Mouse (Mus musculus): ENCODE data around the gene Ppp1r37. TPM values are rescaled to one million over a fixed set of nuclear protein-coding genes. Genes with fewer than 3 reads are reported as not detected.

Gene Ppp1r37
- polyA plus RNA-seq, 2 experiments from 2014 or later = 1.9 to 2.8 TPM

GRCm38 (mm10) chr7:19569647-19570046 is 6.8 kb upstream of the Ppp1r37 start:
- no peak for ATAC-seq

GRCm38 (mm10) chr7:19567426-19567825 is 4.5 kb upstream of the Ppp1r37 start:
- no peak for ATAC-seq

DNA sequence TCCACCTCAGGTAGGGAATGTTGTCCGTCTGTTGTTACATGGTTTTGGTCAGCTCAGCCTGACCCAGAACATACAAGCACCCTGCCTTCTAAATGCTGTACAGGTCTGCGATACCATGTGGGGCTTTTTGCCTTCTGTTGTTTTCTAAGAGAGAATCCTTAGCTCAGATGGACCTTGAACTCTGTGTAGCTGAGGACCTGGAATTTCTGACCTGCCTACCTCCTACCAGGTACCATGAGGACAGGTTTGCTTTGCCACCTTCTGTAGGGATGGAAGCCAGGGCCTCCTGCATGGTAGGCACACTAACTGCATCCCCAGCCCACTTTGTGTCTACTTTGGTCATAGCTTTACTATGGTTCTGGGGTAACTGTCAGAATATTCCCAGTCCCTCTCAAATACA is 2.9 kb upstream of the Ppp1r37 start:
- ATAC-seq = no peak

GRCm38 (mm10) chr7:19564455-19564854 is 1.6 kb upstream of the Ppp1r37 start:
- ATAC-seq = no peak

- no peak for ATAC-seq
Measured at GRCm38 (mm10) chr7:19563884-19564283, 1.0 kb upstream of the Ppp1r37 start.

DNA sequence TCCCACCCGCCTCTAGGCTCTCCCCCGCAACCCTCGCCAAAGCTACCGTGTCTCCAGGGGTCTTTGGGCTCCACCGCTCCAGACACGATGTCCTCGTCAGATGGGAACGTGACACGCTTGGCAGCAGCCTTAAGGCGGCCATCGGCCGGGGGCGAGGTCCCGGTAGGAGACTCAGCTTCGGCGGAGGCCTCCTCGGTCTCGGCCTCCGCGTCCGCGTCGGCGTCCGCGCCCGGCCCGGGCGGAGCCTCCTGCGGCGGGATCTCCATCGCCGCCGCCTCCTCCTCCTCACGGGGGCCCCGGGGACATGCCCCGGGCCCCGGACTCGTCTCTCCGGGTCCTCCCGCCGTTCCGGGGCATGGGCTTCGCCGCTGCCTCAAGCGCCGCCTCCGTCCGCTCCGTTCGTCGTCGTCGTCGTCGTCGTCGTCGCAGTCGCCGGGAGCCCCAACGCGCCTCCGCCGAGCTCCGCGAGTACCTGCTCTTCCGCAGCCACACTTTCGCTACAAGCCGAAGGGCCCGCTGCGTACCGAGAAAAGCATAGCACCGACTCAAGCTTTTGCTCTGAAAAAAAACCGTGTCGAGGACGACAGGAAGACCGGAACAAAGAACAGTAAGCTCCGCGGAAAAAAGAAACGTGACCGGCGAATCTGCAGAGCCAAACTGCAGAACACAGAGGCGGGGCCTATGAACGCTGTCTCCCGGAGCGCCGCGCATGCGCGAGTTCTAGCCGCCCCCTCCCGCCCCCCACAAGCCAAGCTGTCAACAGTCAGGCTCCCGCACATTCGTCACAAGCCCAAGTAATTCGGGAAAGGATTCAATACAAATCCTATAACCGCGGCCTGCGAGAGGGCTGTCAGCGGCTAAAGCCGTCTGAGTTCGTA is 872 bp downstream of the Ppp1r37 start:
- ATAC-seq = peak; percentile 83

DNA sequence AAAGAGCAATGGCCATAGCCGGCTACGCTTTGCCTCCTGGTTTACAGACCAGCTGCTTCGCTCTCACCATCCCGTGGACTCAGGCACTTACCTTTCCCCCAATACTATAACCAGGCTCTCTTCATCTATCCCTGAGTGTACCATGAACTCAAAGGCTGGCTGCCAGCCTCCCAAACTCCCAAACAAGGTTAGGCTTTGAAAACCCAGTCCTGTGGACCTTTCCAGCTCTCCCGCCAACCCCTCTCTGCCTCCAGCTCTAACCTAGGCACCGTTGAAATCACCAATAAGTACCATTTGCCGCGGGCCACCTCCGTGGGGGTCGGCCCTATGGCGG is 1.5 kb downstream of the Ppp1r37 start:
- no peak for ATAC-seq

DNA sequence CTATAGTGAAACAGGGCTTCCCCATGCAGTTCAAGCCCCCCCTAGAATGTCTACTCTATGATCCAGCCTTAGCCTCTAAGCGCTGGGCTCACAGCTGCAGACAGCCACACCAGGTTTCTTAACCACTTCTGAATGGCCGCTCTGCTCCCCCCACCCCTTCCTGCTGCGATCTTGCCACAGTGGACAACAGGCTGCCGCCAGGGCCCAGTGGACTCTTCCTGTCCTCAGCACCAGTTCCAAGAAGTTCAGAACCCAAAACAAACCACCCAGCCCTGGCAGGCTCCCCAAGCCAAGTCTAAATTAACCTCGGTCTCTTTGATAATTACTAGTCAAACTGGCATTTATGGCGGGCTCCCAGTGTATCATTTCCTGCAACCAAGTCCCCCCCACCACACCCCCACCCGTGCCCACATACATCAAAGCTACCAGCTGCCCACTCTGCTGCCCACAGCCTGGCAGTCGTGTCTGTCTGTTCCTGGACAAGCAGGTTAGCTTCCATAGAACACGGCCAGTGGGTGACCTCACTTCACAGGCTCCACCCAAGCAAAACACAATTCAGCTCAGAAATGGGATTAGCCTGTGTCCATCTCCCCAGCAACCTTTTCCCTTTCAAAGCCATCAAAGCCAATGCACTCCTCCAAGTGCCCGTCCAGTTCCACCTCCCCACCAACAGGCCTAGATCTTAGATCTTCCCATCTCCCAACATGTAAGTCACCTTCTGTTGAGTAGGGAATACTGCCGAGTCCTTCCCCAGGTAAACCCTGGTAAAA is 2.2 kb downstream of the Ppp1r37 start:
- ATAC-seq = no peak

DNA sequence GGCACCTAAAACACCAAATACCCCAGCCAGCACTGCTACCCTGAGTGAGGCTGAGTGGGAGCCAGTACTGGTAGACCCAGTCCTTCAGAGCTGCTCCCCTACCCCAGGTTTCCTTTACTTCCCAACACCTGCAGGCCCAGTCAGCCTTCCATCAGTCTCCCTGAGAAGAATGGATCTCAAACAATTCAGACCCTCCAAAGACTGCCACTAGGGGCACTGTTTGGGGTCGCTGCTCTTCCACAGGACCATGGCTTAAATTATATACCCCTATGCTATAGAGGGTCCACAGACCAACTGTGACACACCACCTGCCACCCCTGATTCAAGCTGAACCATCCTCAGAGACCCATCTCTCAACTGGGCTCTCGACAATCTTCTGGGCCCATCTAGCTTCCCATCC is 3.9 kb downstream of the Ppp1r37 start:
- ATAC-seq = no peak

- ATAC-seq = no peak
Measured at GRCm38 (mm10) chr7:19557982-19558900, 4.6 kb downstream of the Ppp1r37 start.

DNA sequence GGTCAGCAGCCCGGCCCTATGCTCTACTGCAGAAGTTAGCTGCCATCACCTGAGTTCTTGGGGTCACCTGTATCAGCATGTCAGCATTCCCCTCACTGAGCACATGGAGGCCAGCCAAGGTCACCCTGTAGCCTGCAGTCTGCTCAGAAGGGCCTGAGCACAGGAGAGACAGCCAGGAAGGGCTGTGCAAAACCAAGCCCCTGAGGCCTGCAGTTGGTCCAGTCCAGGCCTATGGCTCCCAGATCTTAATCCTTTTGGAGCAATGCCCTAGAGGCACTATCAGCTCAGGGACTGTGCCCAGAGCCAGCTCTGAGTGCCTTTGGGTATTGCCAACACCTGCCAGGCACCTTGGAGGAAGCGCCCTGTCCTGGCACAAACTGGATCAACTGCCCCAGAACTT is 5.8 kb downstream of the Ppp1r37 start:
- ATAC-seq = no peak

GRCm38 (mm10) chr7:19554168-19554567 is 8.7 kb downstream of the Ppp1r37 start:
- no peak for ATAC-seq

DNA sequence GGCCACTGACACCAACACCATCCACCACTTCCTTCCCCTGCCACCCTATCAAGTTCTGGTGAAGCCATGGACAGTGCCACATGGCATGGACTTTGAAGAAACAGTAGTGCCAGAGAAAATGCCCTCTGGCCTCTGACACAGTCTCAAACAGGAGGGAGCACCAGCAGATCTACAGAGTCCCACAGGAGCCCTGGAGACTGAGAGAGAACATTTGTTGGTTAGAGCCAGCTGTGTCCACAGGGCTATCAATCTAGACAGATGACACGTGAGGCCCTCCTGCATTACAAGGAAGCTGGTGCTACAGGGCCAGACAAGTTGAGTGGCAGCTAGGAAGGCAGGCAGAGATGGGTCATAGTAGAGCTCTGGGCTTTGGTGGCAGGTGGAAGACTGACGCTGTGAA is 10.4 kb downstream of the Ppp1r37 start:
- ATAC-seq = no peak

- ATAC-seq = no peak
Measured at GRCm38 (mm10) chr7:19551634-19552033, 11.2 kb downstream of the Ppp1r37 start.

- no peak for ATAC-seq
Measured at GRCm38 (mm10) chr7:19549394-19549793, 13.5 kb downstream of the Ppp1r37 start.

DNA sequence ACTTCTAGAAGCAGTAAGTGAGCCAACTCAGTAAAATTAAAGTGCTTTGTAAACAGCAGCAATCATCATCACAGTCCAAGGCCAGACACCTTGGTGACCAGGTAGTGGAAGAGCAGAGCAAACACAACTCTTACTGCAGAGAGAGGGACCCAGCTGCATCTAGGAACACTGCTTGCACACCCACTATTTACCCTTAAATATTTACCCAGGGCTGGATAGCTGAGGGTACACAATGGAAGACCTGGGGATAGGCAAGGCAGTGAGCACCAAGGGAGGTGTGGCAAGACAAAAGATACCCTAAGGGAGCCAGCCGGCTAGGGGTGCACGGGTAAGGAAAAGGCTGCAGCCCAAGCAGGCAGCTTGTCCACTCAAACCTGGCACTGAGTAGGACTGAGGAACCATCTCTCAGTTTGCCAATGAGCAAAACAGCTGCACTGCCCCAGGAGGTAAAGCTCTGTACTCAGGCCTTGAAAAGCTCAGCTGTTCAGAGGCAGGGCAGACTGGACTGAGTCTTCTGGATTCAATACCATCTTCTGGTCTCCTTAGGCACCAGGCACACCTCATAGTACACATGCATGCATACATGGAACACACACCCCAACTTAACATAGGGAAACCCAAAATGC is 15.4 kb downstream of the Ppp1r37 start:
- no peak for ATAC-seq

- no peak for ATAC-seq
Measured at GRCm38 (mm10) chr7:19546007-19546406, 16.9 kb downstream of the Ppp1r37 start.

- peak; percentile 75 for ATAC-seq
Measured at GRCm38 (mm10) chr7:19543584-19543983, 19.3 kb downstream of the Ppp1r37 start.

- no peak for ATAC-seq
Measured at GRCm38 (mm10) chr7:19542155-19542691, 20.7 kb downstream of the Ppp1r37 start.

DNA sequence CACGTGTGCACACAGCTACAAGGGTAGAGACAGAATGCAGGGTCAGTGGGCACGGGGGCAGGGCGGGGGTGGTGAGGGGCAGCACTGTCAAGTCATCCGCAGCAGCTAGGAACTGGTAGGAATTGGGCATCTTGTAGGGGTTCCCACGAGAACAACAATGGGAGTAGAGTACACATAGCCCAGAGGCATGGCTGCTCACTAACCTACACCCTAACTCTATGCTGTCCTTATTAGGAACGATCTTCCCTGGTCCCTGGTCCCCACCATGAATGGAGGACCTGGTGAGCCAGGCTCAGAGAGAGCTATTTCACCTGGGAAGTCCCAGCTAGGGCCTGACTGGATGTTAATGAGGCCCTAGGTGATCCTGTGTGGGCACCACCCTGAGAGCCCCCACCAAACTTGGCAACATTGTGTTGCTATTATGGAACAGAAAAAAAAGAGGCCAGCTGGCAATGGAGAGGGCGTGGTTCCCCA is 21.2 kb downstream of the Ppp1r37 start:
- no peak for ATAC-seq

- ATAC-seq = no peak
Measured at GRCm38 (mm10) chr7:19540771-19541566, 21.9 kb downstream of the Ppp1r37 start.
